Mouse (Mus musculus) stomach, adult 2 months (tissue): ENCODE results near the gene Ramp1. TPM values are rescaled to one million over a fixed set of nuclear protein-coding genes. Genes with fewer than 3 reads are reported as not detected.

Experiments
- polyA plus RNA-seq: library from polyadenylated mRNA; depleted of rRNA; stranded (reverse); fragments of >200 nt; gene quantifications from 2 replicates; pipeline ENCODE4 v1.2.3, GENCODE M21; 2012; rRNA removed

Ramp1 gene
- polyA plus RNA-seq: 10.3 and 11.8 TPM in 2 replicates

GRCm38 (mm10) chr1:91179533-91180173, at the start of gene Ramp1:
Gene Ramp1 (plus strand): TSS chr1:91179822.

GRCm38 (mm10) chr1:91144813-91145212, 34.8 kb upstream of the Ramp1 start, which contains the start of gene Rbm44:
Gene Rbm44 (plus strand): TSS chr1:91145089.

GRCm38 (mm10) chr1:91249564-91250414, 70.2 kb downstream of the Ramp1 start, which contains the start of gene Ube2f:
Gene Ube2f (plus strand): TSS chr1:91250304.

Other genes starting within 250 kb of the Ramp1 start
- not detected in 2 replicates for gene Prlh, start 226.7 kb upstream of the Ramp1 start, polyA plus RNA-seq
- 2.0 and 3.5 TPM in 2 replicates for gene Rab17, start 210.2 kb upstream of the Ramp1 start, polyA plus RNA-seq
- gene Lrrfip1, start 181.1 kb upstream of the Ramp1 start, polyA plus RNA-seq: 4.5 and 6.2 TPM in 2 replicates
- not detected in 2 replicates for gene Rbm44, start 34.7 kb upstream of the Ramp1 start, polyA plus RNA-seq
- 5.4 and 6.3 TPM in 2 replicates for gene Ube2f, start 70.5 kb downstream of the Ramp1 start, polyA plus RNA-seq
- gene Scly, start 118.5 kb downstream of the Ramp1 start, polyA plus RNA-seq: 8.8 and 9.4 TPM in 2 replicates
- gene Espnl, start 142.3 kb downstream of the Ramp1 start, polyA plus RNA-seq: 0.02 and 0.05 TPM in 2 replicates
- 2.6 and 3.4 TPM in 2 replicates for gene Klhl30, start 171.2 kb downstream of the Ramp1 start, polyA plus RNA-seq
- gene Erfe, start 186.6 kb downstream of the Ramp1 start, polyA plus RNA-seq: 1.5 and 2.5 TPM in 2 replicates
- 21.6 and 31.5 TPM in 2 replicates for gene Ilkap, start 219.0 kb downstream of the Ramp1 start, polyA plus RNA-seq
- gene Hes6, start 234.2 kb downstream of the Ramp1 start, polyA plus RNA-seq: 28.5 and 43.1 TPM in 2 replicates